Mouse (Mus musculus) liver, postnatal 0 days (tissue): ENCODE data around the gene Gabrb2.

Experiments used
- CTCF ChIP-seq: sonication (generic); IDR thresholded peaks from 2 replicates; pipeline ENCODE4 v1.5.1; 2016; ENCODE audit warnings: antibody characterized with exemption, low read depth
- EP300 ChIP-seq: IDR thresholded peaks from 2 replicates; pipeline ENCODE4 v1.6.1; 2016; ENCODE audit warnings: antibody characterized with exemption, low read depth, mild to moderate bottlenecking

- TF ChIP-seq CTCF: no peak
- no peak for TF ChIP-seq EP300
Observed at GRCm38 (mm10) chr11:42575146-42575873, 155.8 kb downstream of the Gabrb2 start.
